Mouse (Mus musculus) macrophage (primary cell): ENCODE measurements around the gene Lgr6. TPM values are rescaled to one million over a fixed set of nuclear protein-coding genes. Genes with fewer than 3 reads are reported as not detected.

Source experiments
- H3K27ac ChIP-seq: fragments of 350-480 bp; formaldehyde crosslinking; 2 replicates; pipeline ENCODE4 v1.9.0; 2021
- H3K36me3 ChIP-seq: fragments of 350-480 bp; formaldehyde crosslinking; 2 replicates; pipeline ENCODE4 v1.9.0; 2021; ENCODE audit errors: inconsistent target
- H3K4me3 ChIP-seq: fragments of 350-480 bp; formaldehyde crosslinking; 2 replicates; pipeline ENCODE4 v1.9.0; 2021; ENCODE audit errors: inconsistent target
- H3K79me2 ChIP-seq: fragments of 350-480 bp; formaldehyde crosslinking; 2 replicates; pipeline ENCODE4 v1.9.0; 2021; ENCODE audit errors: inconsistent target
- WGBS: methylation state at CpG from one replicate; pipeline ENCODE4 v1.1.7; 2026; ENCODE audit warnings: inconsistent platforms; ENCODE audit not compliant: missing documents; 5-methylcytosine and 5-hydroxymethylcytosine counted together
- polyA plus RNA-seq: library from polyadenylated mRNA; stranded (reverse); fragments of 250-400 nt; gene quantifications from 3 replicates; pipeline ENCODE4 v1.2.4, GENCODE M21; 2018; ENCODE audit warnings: inconsistent platforms

Gene Lgr6
- polyA plus RNA-seq, 1 experiment from 2014 or later = not detected

DNA sequence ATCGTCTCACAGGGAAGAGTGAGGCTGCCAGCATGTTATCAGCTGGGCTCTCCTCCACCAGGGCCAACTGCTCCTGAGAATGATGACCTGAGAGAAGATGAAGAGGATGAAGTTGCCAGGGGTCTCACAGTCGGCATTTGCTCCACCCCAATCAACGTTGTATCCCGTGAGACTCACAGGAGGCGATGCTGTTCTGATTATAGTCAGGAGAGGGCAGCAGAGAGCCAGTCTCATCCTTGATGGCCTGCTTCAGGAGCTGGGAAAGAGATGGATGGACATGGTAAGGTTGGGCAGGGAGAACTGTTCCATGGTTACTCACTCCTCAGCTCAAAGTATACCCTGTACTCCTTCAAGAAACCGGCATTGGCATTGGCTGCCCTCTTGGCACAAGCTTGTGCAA is 5.0 kb upstream of the Lgr6 start:
- WGBS = 21% methylated on average over 6 of the region's 6 CpGs
- Histone ChIP-seq H3K27ac (no peak overlapping the region), H3K79me2 (no peaks in the 10 kb centered on the region), H3K4me3 (no peak overlapping the region), H3K36me3 (no peaks in the 10 kb centered on the region)

DNA sequence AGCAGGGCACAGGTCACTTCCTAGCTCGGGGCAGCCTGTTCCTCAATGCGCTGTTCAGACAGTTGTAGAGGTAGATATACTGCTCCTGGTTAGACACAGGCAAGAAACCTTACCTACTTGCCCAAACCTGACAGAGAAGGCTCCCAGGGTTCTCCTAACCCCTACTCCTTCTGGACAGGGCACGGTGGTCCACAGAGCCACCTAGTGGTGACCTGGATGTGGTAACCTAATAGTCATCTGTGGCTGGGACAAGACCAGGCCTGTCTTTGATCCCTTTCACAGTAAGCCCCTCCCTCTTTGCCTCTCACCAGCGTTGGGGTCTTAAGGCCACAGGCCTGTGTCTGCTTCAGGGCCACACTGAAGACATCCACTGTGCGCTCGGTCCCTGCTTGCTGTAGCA is 3.5 kb upstream of the Lgr6 start:
- 60% methylated on average over 6 of the region's 6 CpGs for WGBS
- H3K36me3 ChIP-seq = no peaks in the 10 kb centered on the region
- H3K27ac ChIP-seq = no peak overlapping the region
- H3K4me3 ChIP-seq = no peak overlapping the region
- H3K79me2 ChIP-seq = no peaks in the 10 kb centered on the region

DNA sequence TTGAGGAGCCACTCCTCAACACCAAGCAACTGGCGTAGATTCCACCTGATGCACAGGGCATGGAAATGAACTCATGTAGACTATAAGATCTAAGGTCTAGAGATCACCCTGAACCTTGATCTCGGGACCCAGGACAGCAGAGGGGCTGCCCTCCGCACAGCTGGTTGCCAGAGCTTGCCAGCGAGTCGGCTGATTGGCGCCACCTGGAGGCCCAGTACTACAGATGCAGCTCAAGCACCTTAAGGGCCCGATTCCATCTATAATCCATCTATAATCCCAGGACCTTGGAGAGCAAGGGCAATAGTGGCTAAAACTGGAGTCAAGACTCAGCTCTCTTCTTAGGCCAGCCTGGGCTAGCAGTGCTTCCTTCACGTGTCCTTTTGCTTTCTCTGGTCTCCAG is 875 bp upstream of the Lgr6 start:
- 1% methylated on average over 8 of the region's 8 CpGs for WGBS
- no peak overlapping the region for H3K4me3 ChIP-seq
- H3K79me2 ChIP-seq = no peaks in the 10 kb centered on the region
- H3K36me3 ChIP-seq = no peaks in the 10 kb centered on the region
- no peak overlapping the region for H3K27ac ChIP-seq

DNA sequence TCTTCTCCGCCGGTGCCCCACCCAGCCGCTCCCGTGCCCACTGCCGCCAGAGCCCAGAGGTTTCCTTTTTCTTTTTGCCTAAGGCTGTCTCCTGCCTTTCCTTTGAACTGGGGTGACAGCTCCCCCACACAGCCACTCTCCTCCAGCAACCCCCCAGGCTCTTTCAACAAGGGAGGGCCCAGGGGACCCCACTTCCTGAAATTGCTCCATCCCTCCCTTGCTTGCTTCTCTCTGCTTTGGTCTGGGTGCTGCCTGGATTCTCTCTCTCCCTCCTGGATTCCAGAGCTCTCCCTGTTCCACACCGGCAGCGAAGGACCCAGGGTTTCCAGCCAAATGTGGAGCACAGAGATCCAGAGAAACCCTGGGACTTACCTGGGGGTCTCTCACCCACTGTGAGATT is 4.7 kb downstream of the Lgr6 start:
- H3K79me2 ChIP-seq = no peaks in the 10 kb centered on the region
- WGBS = 14% methylated on average over 7 of the region's 7 CpGs
- H3K27ac ChIP-seq = no peak overlapping the region
- H3K4me3 ChIP-seq = no peak overlapping the region
- no peaks in the 10 kb centered on the region for H3K36me3 ChIP-seq

DNA sequence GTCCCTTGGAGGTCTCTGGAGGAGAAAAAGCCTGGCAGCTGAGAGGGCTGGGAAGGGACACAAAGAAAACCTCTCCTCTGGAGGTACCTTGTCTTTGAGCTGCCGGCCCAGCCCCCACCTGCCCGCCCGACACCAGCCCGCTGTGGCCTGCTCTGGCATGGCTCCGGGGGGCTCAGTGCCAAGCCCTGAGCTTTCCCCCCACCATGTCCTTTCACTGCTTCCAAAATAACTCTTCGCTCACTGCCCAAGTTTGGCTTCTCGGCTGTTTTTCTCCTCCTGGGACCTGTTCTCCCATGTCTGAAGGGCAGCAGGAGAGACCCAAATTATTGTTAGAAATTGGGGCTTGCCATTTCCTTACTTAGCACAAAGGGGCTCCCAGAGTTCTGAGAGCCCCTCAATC is 6.6 kb downstream of the Lgr6 start:
- 94% methylated on average over 7 of the region's 7 CpGs for WGBS
- Histone ChIP-seq H3K79me2 (no peaks in the 10 kb centered on the region), H3K36me3 (no peaks in the 10 kb centered on the region), H3K4me3 (no peak overlapping the region), H3K27ac (no peak overlapping the region)

- no peaks in the 10 kb centered on the region for H3K79me2 ChIP-seq
- H3K27ac ChIP-seq = no peak overlapping the region
- H3K36me3 ChIP-seq = no peaks in the 10 kb centered on the region
- H3K4me3 ChIP-seq = no peak overlapping the region
- 94% methylated on average over 6 of the region's 6 CpGs for WGBS
Measured at GRCm38 (mm10) chr1:135097441-135097840, 7.6 kb downstream of the Lgr6 start.

DNA sequence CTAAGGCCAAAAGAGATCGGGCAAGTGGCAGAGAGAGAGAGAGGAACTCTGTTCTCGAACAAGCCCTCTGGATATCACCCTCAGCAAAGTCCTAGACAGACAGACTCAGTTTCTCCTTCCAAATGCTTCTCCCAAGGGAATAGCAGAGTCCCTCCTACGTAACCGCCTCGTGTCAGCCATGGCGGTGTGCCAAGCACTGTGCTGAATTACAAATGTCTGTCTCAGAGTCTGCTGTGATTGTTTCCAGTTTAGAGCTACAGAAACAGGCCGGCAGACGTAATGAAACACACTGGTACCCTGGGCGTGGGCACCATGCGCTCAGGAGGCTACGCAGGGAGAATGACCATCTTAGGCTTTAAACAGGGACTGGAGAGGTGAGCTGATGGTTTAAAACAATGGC is 8.8 kb downstream of the Lgr6 start:
- Histone ChIP-seq H3K27ac (no peak overlapping the region), H3K36me3 (no peaks in the 10 kb centered on the region), H3K79me2 (no peaks in the 10 kb centered on the region), H3K4me3 (no peak overlapping the region)
- WGBS = 96% methylated on average over 11 of the region's 11 CpGs

DNA sequence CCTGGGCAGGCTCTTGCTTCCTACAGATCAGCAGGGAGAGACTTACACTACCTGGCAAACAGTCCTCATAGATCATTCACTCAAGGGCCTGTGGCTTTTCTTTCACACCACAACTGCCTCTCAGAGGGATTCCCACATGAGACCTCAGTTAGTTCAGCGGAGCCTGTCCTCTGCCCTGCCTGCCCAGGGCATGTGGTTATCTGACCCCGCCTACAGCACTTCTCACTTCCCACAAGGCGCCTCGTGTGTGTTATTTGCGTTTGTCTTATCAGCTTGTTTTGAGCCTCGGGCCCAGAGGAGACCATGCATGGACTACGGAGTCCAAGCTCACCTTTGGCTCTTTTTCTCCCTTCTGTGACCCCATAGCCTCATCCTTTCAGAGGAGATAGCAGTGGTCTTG is 9.9 kb downstream of the Lgr6 start:
- no peak overlapping the region for H3K27ac ChIP-seq
- H3K4me3 ChIP-seq = no peak overlapping the region
- WGBS = 11% methylated on average over 7 of the region's 7 CpGs
- no peaks in the 10 kb centered on the region for H3K36me3 ChIP-seq
- no peaks in the 10 kb centered on the region for H3K79me2 ChIP-seq

- no peaks in the 10 kb centered on the region for H3K79me2 ChIP-seq
- H3K4me3 ChIP-seq = no peak overlapping the region
- H3K36me3 ChIP-seq = no peaks in the 10 kb centered on the region
- 41% methylated on average over 7 of the region's 7 CpGs for WGBS
- no peak overlapping the region for H3K27ac ChIP-seq
Measured at GRCm38 (mm10) chr1:135094723-135095122, 10.4 kb downstream of the Lgr6 start.

GRCm38 (mm10) chr1:135090914-135091313 is 14.2 kb downstream of the Lgr6 start:
- H3K36me3 ChIP-seq = no peaks in the 10 kb centered on the region
- no peak overlapping the region for H3K4me3 ChIP-seq
- no peak overlapping the region for H3K27ac ChIP-seq
- WGBS = 0% methylated on average over 3 of the region's 3 CpGs
- H3K79me2 ChIP-seq = no peaks in the 10 kb centered on the region

DNA sequence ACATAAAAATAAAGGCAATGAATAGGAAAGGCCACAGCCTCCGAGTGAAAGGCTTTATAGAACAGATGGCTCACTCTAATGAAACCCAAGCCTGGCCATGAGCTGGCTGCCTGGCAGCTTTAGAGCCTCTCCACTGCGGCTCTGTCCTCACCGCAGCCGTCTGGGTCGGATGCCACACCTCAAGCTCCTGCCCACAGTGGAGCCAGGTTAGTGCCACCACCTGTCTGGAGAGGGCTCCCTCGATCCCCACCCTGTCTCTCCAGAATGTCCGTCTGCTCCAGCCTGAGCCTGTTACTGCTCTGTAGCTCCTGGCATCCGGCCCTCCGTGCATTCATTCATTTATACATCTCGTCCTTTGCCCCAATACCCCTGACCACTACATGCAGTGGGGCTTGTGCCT is 15.4 kb downstream of the Lgr6 start:
- WGBS = 94% methylated on average over 10 of the region's 10 CpGs
- H3K4me3 ChIP-seq = no peak overlapping the region

DNA sequence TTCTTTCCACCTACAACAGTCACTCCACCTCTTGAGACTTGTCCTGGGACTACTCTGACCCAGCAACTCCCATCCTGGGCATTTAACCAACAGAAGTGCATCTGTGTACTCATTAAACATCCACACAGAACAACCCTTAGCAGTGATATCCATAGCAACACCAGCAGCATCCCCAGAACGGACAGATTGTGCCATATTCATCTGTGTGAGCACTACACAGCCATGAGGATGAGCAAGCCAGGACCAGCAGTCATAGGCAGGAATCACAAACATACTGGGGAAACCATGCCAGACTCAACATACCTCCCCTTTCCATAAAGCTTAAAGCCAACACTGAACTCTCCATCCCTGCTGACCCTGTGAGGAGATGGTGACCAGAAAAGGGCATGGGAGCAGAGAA is 17.7 kb downstream of the Lgr6 start:
- Histone ChIP-seq H3K4me3 (no peak overlapping the region), H3K27ac (no peak overlapping the region), H3K36me3 (no peaks in the 10 kb centered on the region), H3K79me2 (no peaks in the 10 kb centered on the region)
- WGBS = 67% methylated on average over 1 of the region's 1 CpGs

More for the DNA sequence above, 15.4 kb downstream of the Lgr6 start:
- Histone ChIP-seq H3K79me2 (no peaks in the 10 kb centered on the region), H3K36me3 (no peaks in the 10 kb centered on the region), H3K27ac (no peak overlapping the region)

DNA sequence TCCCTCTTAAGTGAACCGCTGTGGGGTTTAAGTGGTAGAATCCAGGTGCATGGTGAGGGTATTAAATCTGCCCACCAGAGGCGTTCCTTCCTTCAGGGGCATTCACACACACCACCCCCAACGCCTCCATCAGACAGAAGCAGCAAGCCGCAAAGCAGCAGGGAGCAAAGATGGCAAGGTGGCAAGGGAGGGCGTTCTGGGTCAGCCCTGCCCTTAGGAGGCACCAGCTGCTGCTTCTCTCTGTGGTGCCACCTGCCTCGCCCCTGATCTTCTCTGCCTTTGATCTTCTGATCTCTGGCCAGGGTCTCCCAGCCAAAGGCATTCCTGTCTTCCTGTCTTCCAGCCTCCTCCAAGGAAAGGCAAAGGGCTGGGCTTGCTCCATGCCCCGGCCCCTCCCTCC is 19.1 kb downstream of the Lgr6 start:
- Histone ChIP-seq H3K36me3 (no peaks in the 10 kb centered on the region), H3K79me2 (no peaks in the 10 kb centered on the region), H3K27ac (no peak overlapping the region), H3K4me3 (no peak overlapping the region)
- 74% methylated on average over 7 of the region's 7 CpGs for WGBS

GRCm38 (mm10) chr1:135085296-135085871 is 19.7 kb downstream of the Lgr6 start:
- Histone ChIP-seq H3K27ac (no peak overlapping the region), H3K4me3 (no peak overlapping the region), H3K79me2 (no peaks in the 10 kb centered on the region), H3K36me3 (no peaks in the 10 kb centered on the region)
- 13% methylated on average over 28 of the region's 28 CpGs for WGBS

DNA sequence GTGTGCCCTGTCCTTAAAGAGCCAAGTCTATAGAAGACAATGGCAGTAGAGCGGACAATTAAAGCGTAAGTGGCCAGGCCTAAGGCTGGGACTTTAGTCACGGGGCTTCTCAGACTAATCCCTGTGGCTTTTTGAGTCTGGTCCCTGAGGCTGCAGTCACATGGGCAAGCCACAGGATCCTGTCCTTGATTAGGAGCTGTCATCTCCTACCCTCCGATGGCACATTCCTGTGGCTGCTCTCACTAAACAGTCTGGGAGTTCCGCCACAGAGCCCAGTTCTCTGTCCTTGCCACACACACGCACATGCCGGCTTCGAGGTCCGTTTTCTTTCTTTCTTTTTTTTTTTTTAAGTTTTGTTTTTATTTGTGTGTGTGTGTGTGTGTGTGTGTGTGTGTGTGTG is 21.6 kb downstream of the Lgr6 start:
- Histone ChIP-seq H3K4me3 (no peak overlapping the region), H3K79me2 (no peaks in the 10 kb centered on the region), H3K27ac (no peak overlapping the region), H3K36me3 (no peaks in the 10 kb centered on the region)
- WGBS = 66% methylated on average over 4 of the region's 9 CpGs

DNA sequence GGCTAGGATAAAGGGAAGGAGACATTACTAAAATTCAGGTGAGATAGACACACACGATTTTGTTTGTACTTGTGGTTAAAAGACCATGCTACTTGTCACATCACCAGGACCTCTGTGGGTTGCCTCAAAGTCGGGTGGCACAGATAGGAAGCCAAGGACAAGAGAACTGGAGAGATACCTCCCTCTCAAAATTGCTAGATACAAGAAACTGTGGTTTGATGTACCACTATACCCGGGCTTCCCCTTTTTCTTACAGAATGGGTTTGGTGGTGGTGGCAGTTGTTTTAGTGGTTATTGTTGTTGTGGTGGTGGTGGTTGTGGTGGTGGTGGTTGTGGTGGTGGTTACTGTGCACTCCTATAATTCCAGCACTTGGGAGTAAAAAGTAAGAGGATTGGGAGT is 22.8 kb downstream of the Lgr6 start:
- Histone ChIP-seq H3K79me2 (no peaks in the 10 kb centered on the region), H3K27ac (no peak overlapping the region), H3K4me3 (no peak overlapping the region), H3K36me3 (no peaks in the 10 kb centered on the region)
- 0% methylated on average over 3 of the region's 3 CpGs for WGBS
